ENCODE assay signal across 27 mouse cellular contexts in genomic region chr8:107647936-107648335, GRCm38 (mm10). TPM values are rescaled to one million over a fixed set of nuclear protein-coding genes. Genes with fewer than 3 reads are reported as not detected.
DNase-seq lines count a peak whose midpoint lies in the region; ATAC-seq and TF ChIP-seq lines count a peak whose summit lies in the region.
"Had no signal": no experiment of that assay in that cellular context is flagged by ENCODE, and none has a peak within 500 bp of the region (broad histone marks: within the 10 kb centered on the region; RNA-seq: fewer than 3 reads in every experiment).

No protein-coding gene starts in this region.

- dilution Hi-C loops in CH12.LX (cut with MboI; ENCODE audit: extremely low pct_ligation_motif_present, extremely low pct_unique_long_range_greater_than_20kb, low sequenced_read_pairs): no loop called here

- peak; percentile 0; the same call in 1 of the 2 replicates for TF ChIP-seq RAD21 in CH12.LX (IDR thresholded peaks at IDR 0.05; ENCODE audit: low read depth, low read length)

- in situ Hi-C loops in CH12.LX (cut with MboI; ENCODE audit: low pct_ligation_motif_present, low pct_unique_long_range_greater_than_20kb, low sequenced_read_pairs) (no loop called here), ES-E14 (cut with MboI; ENCODE audit: low sequenced_read_pairs in 2 of 2, unreplicated experiment in 2 of 2) (no loop called here)

- H3K9me3 ChIP-seq in CH12.LX (replicated peaks; ENCODE audit: low read length) (no peaks in the 10 kb centered on the region), E14TG2a.4 (ENCODE audit: low read length) (no peaks in the 10 kb centered on the region), ES-E14 (ENCODE audit: control insufficient read depth, insufficient read depth, low read depth, low read length) (no peaks in the 10 kb centered on the region)
- no peaks in the 10 kb centered on the region for H3K9me3 ChIP-seq in hindbrain, embryonic 13.5 days
- H3K9me3 ChIP-seq in liver, embryonic 12.5 days (replicated peaks): no peaks in the 10 kb centered on the region
- H3K9me3 ChIP-seq: embryonic facial prominence, embryonic 12.5 days; embryonic facial prominence, embryonic 15.5 days; heart, embryonic 13.5 days; hindbrain, embryonic 15.5 days had no signal

- no peak for TF ChIP-seq EP300 in CH12.LX (IDR thresholded peaks at IDR 0.05; ENCODE audit: low read length)

- H3K36me3 ChIP-seq in CH12.LX (replicated peaks in 1 of 2; ENCODE audit: control insufficient read depth in 1 of 2, insufficient read depth in 1 of 2, low read length in 1 of 2) (no peaks in the 10 kb centered on the region), E14TG2a.4 (ENCODE audit: insufficient read depth, low read length) (no peaks in the 10 kb centered on the region), ES-E14 (ENCODE audit: control insufficient read depth, insufficient read depth, low read length, poor library complexity, severe bottlenecking) (no peaks in the 10 kb centered on the region)
- no peaks in the 10 kb centered on the region for H3K36me3 ChIP-seq in hindbrain, embryonic 13.5 days
- no peaks in the 10 kb centered on the region for H3K36me3 ChIP-seq in liver, embryonic 12.5 days
- H3K36me3 ChIP-seq: embryonic facial prominence, embryonic 12.5 days; embryonic facial prominence, embryonic 15.5 days; G1E; heart, embryonic 13.5 days; hindbrain, embryonic 15.5 days had no signal

- TF ChIP-seq POLR2A in CH12.LX (IDR thresholded peaks at IDR 0.05; ENCODE audit: low read depth, low read length): no peak

- no peak overlapping the region for H3K4me3 ChIP-seq in CH12.LX (replicated peaks in 1 of 3; ENCODE audit: low read depth in 2 of 3, low read length in 2 of 3, poor library complexity in 1 of 3)
- H3K4me3 ChIP-seq in E14TG2a.4 (replicated peaks; ENCODE audit: low read length): no peak overlapping the region
- no peak overlapping the region for H3K4me3 ChIP-seq in ES-E14 (ENCODE audit: insufficient read depth in 1 of 2, low read depth in 1 of 2, low read length in 2 of 2, poor library complexity in 1 of 2, severe bottlenecking in 1 of 2)
- H3K4me3 ChIP-seq in hindbrain, embryonic 13.5 days: no peak overlapping the region
- no peak overlapping the region for H3K4me3 ChIP-seq in liver, embryonic 12.5 days
- H3K4me3 ChIP-seq: embryonic facial prominence, embryonic 12.5 days; embryonic facial prominence, embryonic 15.5 days; gastrocnemius, adult 2 months; heart, embryonic 13.5 days; hindbrain, embryonic 15.5 days had no signal

- 91% methylated on average over 8 of the region's 8 CpGs for WGBS in hindbrain, embryonic 13.5 days
- 55% methylated on average over 8 of the region's 8 CpGs for WGBS in liver, embryonic 12.5 days (ENCODE audit: insufficient replicate concordance)

- ATAC-seq in hindbrain, embryonic 13.5 days (ENCODE audit: low FRiP score): no peak
- no peak for ATAC-seq in liver, embryonic 12.5 days
- ATAC-seq: activated CD4-positive, CD25-positive, alpha-beta regulatory T cell, adult 4 months; CD4-positive, CD25-positive, alpha-beta regulatory T cell, adult 4 months; forebrain, embryonic 14.5 days; forebrain, postnatal 0 days; Patski had no signal

- H3K4me1 ChIP-seq in CH12.LX (ENCODE audit: control insufficient read depth in 1 of 2, insufficient read depth in 2 of 2) (no peaks in the 10 kb centered on the region), E14TG2a.4 (replicated peaks; ENCODE audit: low read depth, low read length) (peaks cover 18% of the 10 kb centered on the region; the same call in 1 of the 2 replicates), ES-E14 (ENCODE audit: control insufficient read depth in 2 of 2, insufficient read depth in 2 of 2, low read length in 2 of 2, poor library complexity in 1 of 2) (peaks cover 2 to 5% of the 10 kb centered on the region in 2 experiments; a peak in 1 of 4 replicates)
- peaks cover 10% of the 10 kb centered on the region for H3K4me1 ChIP-seq in hindbrain, embryonic 13.5 days (replicated peaks)
- H3K4me1 ChIP-seq in liver, embryonic 12.5 days: no peaks in the 10 kb centered on the region
- H3K4me1 ChIP-seq: embryonic facial prominence, embryonic 12.5 days; embryonic facial prominence, embryonic 15.5 days; heart, embryonic 13.5 days; hindbrain, embryonic 15.5 days had no signal

- H3K9ac ChIP-seq in CH12.LX (ENCODE audit: insufficient read depth, low read depth) (no peak overlapping the region), ES-E14 (ENCODE audit: insufficient read depth, low read depth, low read length, poor library complexity, severe bottlenecking) (no peak overlapping the region)
- no peak overlapping the region for H3K9ac ChIP-seq in hindbrain, embryonic 13.5 days
- no peak overlapping the region for H3K9ac ChIP-seq in liver, embryonic 12.5 days
- H3K9ac ChIP-seq: embryonic facial prominence, embryonic 12.5 days; embryonic facial prominence, embryonic 15.5 days; forebrain, postnatal 0 days; heart, embryonic 13.5 days; hindbrain, embryonic 15.5 days had no signal

- no peaks in the 10 kb centered on the region for H3K27me3 ChIP-seq in CH12.LX (replicated peaks)
- H3K27me3 ChIP-seq in E14TG2a.4 (ENCODE audit: insufficient read depth, low read length): peaks cover 8% of the 10 kb centered on the region; the same call in 1 of the 2 replicates
- H3K27me3 ChIP-seq in hindbrain, embryonic 13.5 days: no peaks in the 10 kb centered on the region
- no peaks in the 10 kb centered on the region for H3K27me3 ChIP-seq in liver, embryonic 12.5 days (replicated peaks)
- H3K27me3 ChIP-seq: embryonic facial prominence, embryonic 12.5 days; embryonic facial prominence, embryonic 15.5 days; heart, embryonic 13.5 days had no signal

- DNase-seq in CH12.LX (ENCODE audit: extremely low read depth) (peak; percentile 12), ES-E14 (ENCODE audit: low read depth, low spot score) (peak; percentile 30)
- no peak for DNase-seq in kidney, adult 11 months
- DNase-seq: adrenal gland, postnatal 25 days; cerebellum, adult 11 months; cerebellum, adult 2 months; cerebellum, adult 9-11 months; cerebellum, postnatal 25 days; forebrain, postnatal 0 days; gastrocnemius, adult 2 months; gastrocnemius, postnatal 14 days; heart, adult 18-20 months; heart, postnatal 14 days; heart, postnatal 4 days; kidney, adult 18-20 months had no signal

- H3K4me2 ChIP-seq in CH12.LX (ENCODE audit: insufficient read depth, low read depth, poor library complexity, severe bottlenecking): no peak overlapping the region
- no peak overlapping the region for H3K4me2 ChIP-seq in hindbrain, embryonic 13.5 days
- H3K4me2 ChIP-seq in liver, embryonic 12.5 days: no peak overlapping the region
- H3K4me2 ChIP-seq: embryonic facial prominence, embryonic 12.5 days; embryonic facial prominence, embryonic 15.5 days; heart, embryonic 13.5 days; hindbrain, embryonic 15.5 days had no signal

- no peaks in the 10 kb centered on the region for H3K79me2 ChIP-seq in CH12.LX (replicated peaks; ENCODE audit: control insufficient read depth, extremely low read depth, insufficient read depth, poor library complexity, severe bottlenecking)

- TF ChIP-seq CTCF in CH12.LX (conservative IDR thresholded peaks at IDR 0.05 in 1 of 2, IDR thresholded peaks at IDR 0.05 in 1 of 2; ENCODE audit: low read depth in 2 of 2, low read length in 2 of 2) (peak in 1 of 2 experiments; percentile 58; a peak in 2 of 4 replicates), E14TG2a.4 (conservative IDR thresholded peaks at IDR 0.05; ENCODE audit: low read length) (peak; percentile 37)

- no peak overlapping the region for H3K27ac ChIP-seq in CH12.LX (ENCODE audit: insufficient read depth, low read depth)
- H3K27ac ChIP-seq in ES-E14 (ENCODE audit: insufficient read depth, low read depth, low read length, poor library complexity, severe bottlenecking): no peak overlapping the region
- no peak overlapping the region for H3K27ac ChIP-seq in hindbrain, embryonic 13.5 days
- no peak overlapping the region for H3K27ac ChIP-seq in liver, embryonic 12.5 days
- H3K27ac ChIP-seq: embryonic facial prominence, embryonic 12.5 days; embryonic facial prominence, embryonic 15.5 days; gastrocnemius, adult 2 months; heart, embryonic 13.5 days; hindbrain, embryonic 15.5 days had no signal

TF ChIP-seq in CH12.LX, 34 proteins besides CTCF, POLR2A, EP300 and RAD21:
- no peak for TF ChIP-seq MEF2A (IDR thresholded peaks at IDR 0.05; ENCODE audit: borderline replicate concordance, low read depth, low read length)
- peak; percentile 46 for TF ChIP-seq SMC3 (IDR thresholded peaks at IDR 0.05; ENCODE audit: low read depth, low read length)
- TF ChIP-seq USF2 (conservative IDR thresholded peaks at IDR 0.05; ENCODE audit: low read depth, low read length): no peak
- no peak for TF ChIP-seq CHD1 (IDR thresholded peaks at IDR 0.05; ENCODE audit: low read depth, low read length)
- TF ChIP-seq UBTF (IDR thresholded peaks at IDR 0.05; ENCODE audit: low read depth, low read length): no peak

TF ChIP-seq in ES-E14, 5 proteins besides CTCF, POLR2A, EP300 and RAD21:
- no peak for TF ChIP-seq CHD2 (IDR thresholded peaks at IDR 0.05; ENCODE audit: low read depth, low read length)
- no peak for TF ChIP-seq ZNF384 (IDR thresholded peaks at IDR 0.05; ENCODE audit: low read depth, low read length)
- no peak for TF ChIP-seq HCFC1 (IDR thresholded peaks at IDR 0.05; ENCODE audit: borderline replicate concordance, insufficient read depth, low read length)
- TF ChIP-seq ZC3H11A (IDR thresholded peaks at IDR 0.05; ENCODE audit: borderline replicate concordance, low read depth, low read length): no peak
- no peak for TF ChIP-seq MAFK (IDR thresholded peaks at IDR 0.05; ENCODE audit: insufficient read depth, low read depth, low read length)

RNA-seq across cellular contexts. Expression of gene Psmd7, which starts 59.7 kb away (rescaled TPM):
- 110 and 134 TPM in 2 replicates for total RNA-seq in CH12.LX (2012; rRNA removed)
- total RNA-seq in CH12.LX (2014; rRNA removed): 56.7 and 59.7 TPM in 2 replicates
- 345 and 353 TPM in 2 replicates for polyA plus RNA-seq in CH12.LX (2012; ENCODE audit: insufficient read length, low read depth)
- total RNA-seq in ES-E14 (2012; rRNA removed): 125 and 150 TPM in 2 replicates
- 248 and 256 TPM in 2 replicates for polyA plus RNA-seq in hindbrain, embryonic 13.5 days (2015; fragmentation: Nextera tagmentation; extraction: Ambion mirVana)
- polyA plus RNA-seq in liver, embryonic 12.5 days (2016; fragmentation: Nextera tagmentation; extraction: Ambion mirVana): 248 and 257 TPM in 2 replicates
